Mouse (Mus musculus) lung, embryonic 15.5 days (tissue): ENCODE measurements around the gene Ppil1. TPM values are rescaled to one million over a fixed set of nuclear protein-coding genes. Genes with fewer than 3 reads are reported as not detected.

Experiments used
- ATAC-seq: fragments of 200-750 bp; cut with Nextera tagmentation; 2 replicates; pipeline ENCODE4 v1.8.0; 2017; ENCODE audit warnings: moderate number of reproducible peaks, borderline replicate concordance; ENCODE audit not compliant: low FRiP score, low TSS enrichment; ENCODE audit errors: extremely low read depth
- H3K27ac ChIP-seq: fragments of 300-500 bp; sonication (generic); 2 replicates; pipeline ENCODE4 v1.5.1; 2015; ENCODE audit warnings: moderate library complexity, mild to moderate bottlenecking, inconsistent platforms
- H3K27me3 ChIP-seq: fragments of 300-500 bp; sonication (generic); 2 replicates; pipeline ENCODE4 v1.6.1; 2015; ENCODE audit warnings: inconsistent platforms
- H3K36me3 ChIP-seq: fragments of 300-500 bp; sonication (generic); 2 replicates; pipeline ENCODE4 v1.6.1; 2015; ENCODE audit warnings: inconsistent platforms
- H3K4me1 ChIP-seq: fragments of 300-500 bp; sonication (generic); 2 replicates; pipeline ENCODE4 v1.6.1; 2015; ENCODE audit warnings: inconsistent platforms
- H3K4me2 ChIP-seq: fragments of 300-500 bp; sonication (generic); 2 replicates; pipeline ENCODE4 v1.6.1; 2015; ENCODE audit warnings: inconsistent platforms, mild to moderate bottlenecking, moderate library complexity
- H3K4me3 ChIP-seq: fragments of 300-500 bp; sonication (generic); 2 replicates; pipeline ENCODE4 v1.5.1; 2015; ENCODE audit warnings: mild to moderate bottlenecking, inconsistent platforms
- H3K9ac ChIP-seq: fragments of 300-500 bp; sonication (generic); 2 replicates; pipeline ENCODE4 v1.6.1; 2015; ENCODE audit warnings: inconsistent platforms
- H3K9me3 ChIP-seq: fragments of 300-500 bp; sonication (generic); 2 replicates; pipeline ENCODE4 v1.6.1; 2016; ENCODE audit warnings: inconsistent platforms
- WGBS: fragments of 180-500 bp; shearing (Covaris S2); methylation state at CpG from one replicate; pipeline ENCODE4 v1.1.7; 2015; 5-methylcytosine and 5-hydroxymethylcytosine counted together
- polyA plus RNA-seq: library from polyadenylated mRNA; unstranded; fragments of >200 nt; fragmentation: Nextera tagmentation; extraction: Ambion mirVana; gene quantifications from 2 replicates; pipeline ENCODE4 v1.2.1, GENCODE M21; 2015

The Ppil1 gene
- polyA plus RNA-seq: 169 and 174 TPM in 2 replicates

GRCm38 (mm10) chr17:29263840-29264633 lies at the start of gene Ppil1:
Gene Ppil1, minus strand, starts transcription at chr17:29264186.
- Histone ChIP-seq H3K36me3 (peaks cover 14% of the 10 kb centered on the region), H3K9ac (peak within 1 kb of the TSS; percentile 78), H3K4me3 (peak within 1 kb of the TSS; percentile 76), H3K27ac (peak within 1 kb of the TSS; percentile 100), H3K27me3 (no peaks in the 10 kb centered on the region), H3K9me3 (no peaks in the 10 kb centered on the region), H3K4me2 (peak within 1 kb of the TSS; percentile 65), H3K4me1 (peaks cover 50% of the 10 kb centered on the region)
- ATAC-seq: peak; percentile 62
- WGBS: 8% methylated on average over 38 of the region's 38 CpGs

- no peak for ATAC-seq
- Histone ChIP-seq H3K36me3 (no peaks in the 10 kb centered on the region), H3K4me2 (no peak overlapping the region), H3K9ac (no peak overlapping the region), H3K27ac (no peak overlapping the region), H3K9me3 (0 out of 2 replicates have a peak, but pooled peaks cover 5% of the 10 kb centered on the region), H3K4me3 (no peak overlapping the region), H3K4me1 (no peaks in the 10 kb centered on the region), H3K27me3 (no peaks in the 10 kb centered on the region)
These were observed 49.3 kb upstream of the Ppil1 start for GRCm38 (mm10) chr17:29313300-29313699.

- Histone ChIP-seq H3K4me3 (no peak overlapping the region), H3K4me2 (no peak overlapping the region), H3K27ac (no peak overlapping the region), H3K9me3 (0 out of 2 replicates have a peak, but pooled peaks cover 5% of the 10 kb centered on the region), H3K4me1 (0 out of 2 replicates have a peak, but pooled peaks cover 2% of the 10 kb centered on the region), H3K36me3 (no peaks in the 10 kb centered on the region), H3K9ac (no peak overlapping the region), H3K27me3 (no peaks in the 10 kb centered on the region)
- ATAC-seq: no peak
- 91% methylated on average over 2 of the region's 2 CpGs for WGBS
These were observed 48.1 kb upstream of the Ppil1 start for GRCm38 (mm10) chr17:29312082-29312481.

GRCm38 (mm10) chr17:29311602-29312001 lies 47.6 kb upstream of the Ppil1 start:
- Histone ChIP-seq H3K27me3 (no peaks in the 10 kb centered on the region), H3K27ac (no peak overlapping the region), H3K4me1 (0 out of 2 replicates have a peak, but pooled peaks cover 5% of the 10 kb centered on the region), H3K4me2 (no peak overlapping the region), H3K4me3 (no peak overlapping the region), H3K36me3 (no peaks in the 10 kb centered on the region), H3K9ac (no peak overlapping the region), H3K9me3 (0 out of 2 replicates have a peak, but pooled peaks cover 5% of the 10 kb centered on the region)
- 86% methylated on average over 8 of the region's 8 CpGs for WGBS
- no peak for ATAC-seq

- ATAC-seq: no peak
These were observed 46.2 kb upstream of the Ppil1 start for GRCm38 (mm10) chr17:29310056-29310623.

GRCm38 (mm10) chr17:29305871-29306270 lies 41.9 kb upstream of the Ppil1 start:
- no peak overlapping the region for H3K27ac ChIP-seq
- H3K9ac ChIP-seq: no peak overlapping the region

More at GRCm38 (mm10) chr17:29310056-29310623, 46.2 kb upstream of the Ppil1 start:
- H3K9ac ChIP-seq: no peak overlapping the region
- no peak overlapping the region for H3K27ac ChIP-seq
- H3K4me3 ChIP-seq: no peak overlapping the region
- 69% methylated on average over 21 of the region's 21 CpGs for WGBS
- 0 out of 2 replicates have a peak, but pooled peaks cover 5% of the 10 kb centered on the region for H3K9me3 ChIP-seq
- no peak overlapping the region for H3K4me2 ChIP-seq
- H3K36me3 ChIP-seq: no peaks in the 10 kb centered on the region
- H3K4me1 ChIP-seq: peaks cover 15% of the 10 kb centered on the region
- no peaks in the 10 kb centered on the region for H3K27me3 ChIP-seq

GRCm38 (mm10) chr17:29305058-29305806 lies 41.2 kb upstream of the Ppil1 start:
- ATAC-seq: 0 out of 2 replicates have a peak, but pooled peaks have one; percentile 36
- Histone ChIP-seq H3K27me3 (no peaks in the 10 kb centered on the region), H3K4me3 (no peak overlapping the region), H3K27ac (peak overlapping the region; percentile 32; the same call in 1 of the 2 replicates), H3K4me2 (peak overlapping the region; percentile 22), H3K9me3 (no peaks in the 10 kb centered on the region), H3K36me3 (peaks cover 6% of the 10 kb centered on the region), H3K4me1 (peaks cover 32% of the 10 kb centered on the region), H3K9ac (no peak overlapping the region)
- WGBS: 14% methylated on average over 15 of the region's 15 CpGs

More at GRCm38 (mm10) chr17:29305871-29306270, 41.9 kb upstream of the Ppil1 start:
- peaks cover 1% of the 10 kb centered on the region for H3K36me3 ChIP-seq
- H3K27me3 ChIP-seq: no peaks in the 10 kb centered on the region
- ATAC-seq: no peak
- no peak overlapping the region for H3K4me3 ChIP-seq
- WGBS: 48% methylated on average over 7 of the region's 7 CpGs
- H3K9me3 ChIP-seq: no peaks in the 10 kb centered on the region
- H3K4me1 ChIP-seq: peaks cover 32% of the 10 kb centered on the region
- H3K4me2 ChIP-seq: no peak overlapping the region

- H3K4me1 ChIP-seq: peaks cover 32% of the 10 kb centered on the region
- H3K27ac ChIP-seq: peak overlapping the region; percentile 32; the same call in 1 of the 2 replicates
- no peaks in the 10 kb centered on the region for H3K27me3 ChIP-seq
- H3K36me3 ChIP-seq: peaks cover 13% of the 10 kb centered on the region
- H3K9me3 ChIP-seq: no peaks in the 10 kb centered on the region
- no peak overlapping the region for H3K4me2 ChIP-seq
- 49% methylated on average over 13 of the region's 13 CpGs for WGBS
- H3K9ac ChIP-seq: no peak overlapping the region
- H3K4me3 ChIP-seq: no peak overlapping the region
- no peak for ATAC-seq
These were observed 40.5 kb upstream of the Ppil1 start for GRCm38 (mm10) chr17:29304376-29305057.

GRCm38 (mm10) chr17:29303856-29304255 lies 39.9 kb upstream of the Ppil1 start:
- Histone ChIP-seq H3K4me2 (no peak overlapping the region), H3K9ac (no peak overlapping the region), H3K27ac (no peak overlapping the region), H3K27me3 (no peaks in the 10 kb centered on the region), H3K9me3 (no peaks in the 10 kb centered on the region), H3K36me3 (peaks cover 19% of the 10 kb centered on the region), H3K4me1 (peaks cover 32% of the 10 kb centered on the region), H3K4me3 (no peak overlapping the region)
- ATAC-seq: no peak
- 75% methylated on average over 3 of the region's 3 CpGs for WGBS

- Histone ChIP-seq H3K9me3 (no peaks in the 10 kb centered on the region), H3K4me2 (no peak overlapping the region), H3K9ac (no peak overlapping the region), H3K4me3 (no peak overlapping the region), H3K27ac (no peak overlapping the region), H3K27me3 (no peaks in the 10 kb centered on the region), H3K36me3 (peaks cover 22% of the 10 kb centered on the region), H3K4me1 (peaks cover 32% of the 10 kb centered on the region)
- WGBS: 53% methylated on average over 3 of the region's 3 CpGs
- ATAC-seq: no peak
These were observed 39.1 kb upstream of the Ppil1 start for GRCm38 (mm10) chr17:29303087-29303486.

GRCm38 (mm10) chr17:29302149-29302548 lies 38.2 kb upstream of the Ppil1 start:
- Histone ChIP-seq H3K36me3 (peaks cover 26% of the 10 kb centered on the region), H3K4me3 (no peak overlapping the region), H3K4me1 (peaks cover 35% of the 10 kb centered on the region), H3K4me2 (no peak overlapping the region), H3K9me3 (no peaks in the 10 kb centered on the region), H3K9ac (no peak overlapping the region), H3K27me3 (no peaks in the 10 kb centered on the region), H3K27ac (no peak overlapping the region)
- WGBS: 67% methylated on average over 5 of the region's 5 CpGs
- ATAC-seq: no peak
